Mouse (Mus musculus): ENCODE data around the gene Kcnh6. TPM values are rescaled to one million over a fixed set of nuclear protein-coding genes. Genes with fewer than 3 reads are reported as not detected.
"Not testable (repeated sequence)": the region's sequence is repeated elsewhere in the genome, so short reads cannot be mapped to it uniquely, and the experiment has no call there.

The Kcnh6 gene
- total and polyA plus RNA-seq, 2 experiments from 2014 or later, result 0.12 TPM; not detected in 1

DNA sequence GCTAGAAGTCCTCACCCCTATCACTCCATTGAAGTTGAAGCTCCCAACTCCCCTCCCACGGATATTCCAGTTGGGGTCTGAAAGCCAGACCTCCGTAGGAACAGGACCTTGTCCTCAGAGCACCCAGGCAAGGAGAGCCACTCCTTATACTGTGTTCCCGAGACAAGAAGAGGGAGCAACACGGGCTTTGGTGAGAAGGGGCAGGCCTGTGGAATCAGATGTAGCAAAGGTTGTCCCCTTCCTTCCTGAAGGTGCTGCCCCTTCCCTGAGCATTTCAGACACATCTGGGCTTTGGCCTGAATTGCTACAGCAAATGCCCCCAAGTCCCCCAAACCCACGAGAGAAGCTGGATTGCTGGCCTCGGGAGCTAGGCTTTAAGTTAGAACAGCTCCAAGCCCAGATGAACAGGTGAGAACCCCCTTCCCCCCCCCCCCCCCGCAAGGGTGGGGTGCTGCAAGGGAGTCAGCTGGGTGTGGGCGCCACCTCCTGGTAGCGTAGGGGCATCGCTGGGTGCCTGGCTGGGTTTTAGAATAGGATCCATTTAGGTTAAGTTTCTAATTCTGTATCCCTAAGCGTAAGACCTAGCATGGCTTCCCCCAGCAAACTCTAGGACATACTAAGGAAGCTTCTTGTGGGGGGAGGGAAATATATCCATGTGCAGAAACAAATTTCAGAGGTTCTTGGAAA is 18.7 kb downstream of the Kcnh6 start:
- H3K4me1 ChIP-seq (ENCODE audit: control insufficient read depth, insufficient read depth), result no peaks in the 10 kb centered on the region

GRCm38 (mm10) chr11:106027607-106028006 is 19.7 kb downstream of the Kcnh6 start:
- no peak overlapping the region for H3K4me3 ChIP-seq (ENCODE audit: low read depth, low read length)
- H3K4me1 ChIP-seq (ENCODE audit: control insufficient read depth, insufficient read depth), result no peaks in the 10 kb centered on the region
- DNase-seq (ENCODE audit: low spot score) (no peak), ATAC-seq (ENCODE audit: insufficient read depth, low read depth) (no peak)
- no peak overlapping the region for H3K9ac ChIP-seq (replicated peaks; ENCODE audit: low read depth, low read length)
- H3K27me3 ChIP-seq (ENCODE audit: control insufficient read depth, insufficient read depth, low read length), result no peaks in the 10 kb centered on the region
- no peak overlapping the region for H3K27ac ChIP-seq (ENCODE audit: low read depth)
- no peak overlapping the region for H3K4me2 ChIP-seq (ENCODE audit: low read depth, low read length)
- no peaks in the 10 kb centered on the region for H3K36me3 ChIP-seq (replicated peaks; ENCODE audit: control insufficient read depth, insufficient read depth, low read length)
- no peaks in the 10 kb centered on the region for H3K9me3 ChIP-seq (replicated peaks; ENCODE audit: control insufficient read depth, low read length)
- WGBS, result 82% methylated on average over 5 of the region's 5 CpGs
- TF ChIP-seq EP300 (IDR thresholded peaks at IDR 0.05; ENCODE audit: low read depth) (no peak), CTCF (IDR thresholded peaks at IDR 0.05; ENCODE audit: low read depth) (no peak)

More for the DNA sequence above, 18.7 kb downstream of the Kcnh6 start:
- Histone ChIP-seq H3K4me3 (ENCODE audit: low read depth, low read length) (no peak overlapping the region), H3K4me2 (ENCODE audit: low read depth, low read length) (no peak overlapping the region), H3K9ac (replicated peaks; ENCODE audit: low read depth, low read length) (no peak overlapping the region), H3K27ac (ENCODE audit: low read depth) (no peak overlapping the region), H3K9me3 (replicated peaks; ENCODE audit: control insufficient read depth, low read length) (no peaks in the 10 kb centered on the region), H3K27me3 (ENCODE audit: control insufficient read depth, insufficient read depth, low read length) (0 out of 2 replicates have a peak, but pooled peaks cover 5% of the 10 kb centered on the region), H3K36me3 (replicated peaks; ENCODE audit: control insufficient read depth, insufficient read depth, low read length) (no peaks in the 10 kb centered on the region)
- ATAC-seq (ENCODE audit: insufficient read depth, low read depth) (peak; percentile 39; the same call in 1 of the 2 replicates), DNase-seq (ENCODE audit: low spot score) (no peak)
- TF ChIP-seq EP300 (IDR thresholded peaks at IDR 0.05; ENCODE audit: low read depth) (no peak), CTCF (IDR thresholded peaks at IDR 0.05; ENCODE audit: low read depth) (peak; percentile 71)
- WGBS, result 20% methylated on average over 11 of the region's 11 CpGs

DNA sequence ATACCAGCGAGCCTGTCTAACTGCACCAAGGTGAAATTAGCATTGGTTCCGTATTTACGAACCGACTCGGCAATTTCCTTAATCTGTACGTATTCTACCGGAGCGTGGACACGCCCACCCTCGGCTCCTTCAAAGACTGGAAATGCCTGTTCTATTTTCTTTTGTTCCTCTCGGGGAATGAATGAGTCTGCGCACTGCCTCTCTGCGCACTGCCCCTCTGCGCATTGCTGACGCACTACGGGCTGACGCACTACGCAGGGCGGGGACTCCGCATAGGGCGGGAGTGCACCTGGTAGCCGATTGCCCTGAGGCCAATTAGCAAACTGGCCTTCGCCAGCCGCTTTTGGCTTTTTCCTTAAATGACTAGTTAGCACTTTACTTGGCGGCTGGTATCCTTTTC is 24.1 kb downstream of the Kcnh6 start:
- not testable (repeated sequence) for H3K4me1 ChIP-seq (ENCODE audit: control insufficient read depth, insufficient read depth); H3K36me3 ChIP-seq (replicated peaks; ENCODE audit: control insufficient read depth, insufficient read depth, low read length); ATAC-seq (ENCODE audit: insufficient read depth, low read depth); H3K27me3 ChIP-seq (ENCODE audit: control insufficient read depth, insufficient read depth, low read length); H3K9ac ChIP-seq (replicated peaks; ENCODE audit: low read depth, low read length); H3K27ac ChIP-seq (ENCODE audit: low read depth); DNase-seq (ENCODE audit: low spot score); H3K9me3 ChIP-seq (replicated peaks; ENCODE audit: control insufficient read depth, low read length)
- 27% methylated on average over 7 of the region's 25 CpGs for WGBS
- Histone ChIP-seq H3K4me2 (ENCODE audit: low read depth, low read length) (peak overlapping the region; percentile 37; the same call in 1 of the 2 replicates), H3K4me3 (ENCODE audit: low read depth, low read length) (peak overlapping the region; percentile 35)

DNA sequence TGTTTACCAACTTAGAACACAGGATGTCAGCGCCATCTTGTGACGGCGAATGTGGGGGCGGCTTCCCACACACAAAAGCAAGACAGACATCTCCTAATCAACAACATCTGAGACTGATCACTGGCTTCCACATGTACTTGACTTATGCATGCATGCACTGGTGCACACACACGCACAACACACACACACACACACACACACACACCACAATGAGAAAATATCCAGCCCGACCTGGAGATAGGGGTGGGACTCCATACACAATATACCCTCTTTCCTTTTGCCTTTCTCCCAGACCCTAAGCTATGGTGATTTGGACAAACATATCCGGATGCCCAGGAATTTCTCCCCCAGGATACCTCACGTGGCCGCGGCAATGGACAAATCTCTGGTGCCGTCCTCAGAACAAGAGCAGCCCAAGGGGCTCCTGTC is 25.6 kb downstream of the Kcnh6 start:
- ATAC-seq (ENCODE audit: insufficient read depth, low read depth), result no peak
- no peak for DNase-seq (ENCODE audit: low spot score)
- Histone ChIP-seq H3K36me3 (replicated peaks; ENCODE audit: control insufficient read depth, insufficient read depth, low read length) (no peaks in the 10 kb centered on the region), H3K9ac (replicated peaks; ENCODE audit: low read depth, low read length) (no peak overlapping the region), H3K4me2 (ENCODE audit: low read depth, low read length) (peak overlapping the region; percentile 43), H3K4me3 (ENCODE audit: low read depth, low read length) (no peak overlapping the region; the same call in 1 of the 2 replicates), H3K9me3 (replicated peaks; ENCODE audit: control insufficient read depth, low read length) (no peaks in the 10 kb centered on the region), H3K27ac (ENCODE audit: low read depth) (peak overlapping the region; percentile 77), H3K4me1 (ENCODE audit: control insufficient read depth, insufficient read depth) (peaks cover 12% of the 10 kb centered on the region), H3K27me3 (ENCODE audit: control insufficient read depth, insufficient read depth, low read length) (no peaks in the 10 kb centered on the region)
- no peak for TF ChIP-seq EP300 (IDR thresholded peaks at IDR 0.05; ENCODE audit: low read depth)
- TF ChIP-seq CTCF (IDR thresholded peaks at IDR 0.05; ENCODE audit: low read depth), result no peak
- WGBS, result 38% methylated on average over 11 of the region's 11 CpGs

- TF ChIP-seq CTCF (IDR thresholded peaks at IDR 0.05; ENCODE audit: low read depth), result no peak
- no peak for TF ChIP-seq EP300 (IDR thresholded peaks at IDR 0.05; ENCODE audit: low read depth)
- Histone ChIP-seq H3K9ac (replicated peaks; ENCODE audit: low read depth, low read length) (no peak overlapping the region), H3K4me2 (ENCODE audit: low read depth, low read length) (no peak overlapping the region), H3K4me1 (ENCODE audit: control insufficient read depth, insufficient read depth) (peaks cover 12% of the 10 kb centered on the region), H3K36me3 (replicated peaks; ENCODE audit: control insufficient read depth, insufficient read depth, low read length) (no peaks in the 10 kb centered on the region), H3K27ac (ENCODE audit: low read depth) (no peak overlapping the region), H3K4me3 (ENCODE audit: low read depth, low read length) (no peak overlapping the region), H3K27me3 (ENCODE audit: control insufficient read depth, insufficient read depth, low read length) (no peaks in the 10 kb centered on the region), H3K9me3 (replicated peaks; ENCODE audit: control insufficient read depth, low read length) (no peaks in the 10 kb centered on the region)
- 76% methylated on average over 9 of the region's 9 CpGs for WGBS
- no peak for ATAC-seq (ENCODE audit: insufficient read depth, low read depth)
- no peak for DNase-seq (ENCODE audit: low spot score)
Measured at GRCm38 (mm10) chr11:106034986-106035385, 27.1 kb downstream of the Kcnh6 start.

All from heart, postnatal 0 days (tissue).